Mouse (Mus musculus): ENCODE results near the gene Ccdc61.

DNA sequence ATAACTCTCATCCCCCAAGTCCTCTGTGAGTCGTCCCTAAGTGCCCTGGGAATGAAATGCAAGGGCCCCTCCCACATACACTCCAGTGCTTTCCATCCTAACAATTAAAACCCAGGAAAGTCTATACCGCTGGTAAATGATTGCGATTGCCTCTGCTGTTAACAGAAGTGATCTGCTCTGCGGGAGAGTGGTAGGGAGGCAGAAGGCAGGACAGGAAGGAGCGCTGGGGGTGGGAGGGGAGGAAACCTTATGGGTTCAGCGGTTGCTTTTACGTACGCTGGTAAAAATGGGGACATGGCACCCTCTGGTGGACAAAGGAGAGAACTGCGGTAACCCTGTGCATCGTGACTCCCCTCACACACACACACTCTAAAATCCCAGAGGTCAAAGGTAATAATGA lies 37.0 kb downstream of the Ccdc61 start:
- TF ChIP-seq CTCF (IDR thresholded peaks at IDR 0.05) (no peak; the same call in none of the 2 replicates), POLR2A (IDR thresholded peaks at IDR 0.05; ENCODE audit: insufficient read depth, low read depth, low read length) (peak; percentile 31; the same call in 1 of the 2 replicates)
